Mouse (Mus musculus) cerebellum, adult 2 months (tissue): Measurements from ENCODE around the gene Nubpl.

Experiments
- CTCF ChIP-seq: fragments of 200-500 bp; IDR thresholded peaks from 2 replicates; pipeline ENCODE4 v1.5.1; 2011; ENCODE audit warnings: low read depth, mild to moderate bottlenecking, control low read depth, low read length, moderate library complexity, borderline replicate concordance; ENCODE audit not compliant: insufficient read depth
- POLR2A ChIP-seq: fragments of 200-500 bp; IDR thresholded peaks from 2 replicates; pipeline ENCODE4 v1.6.1; 2011; ENCODE audit warnings: low read length, control low read depth, borderline replicate concordance; ENCODE audit not compliant: insufficient read depth

DNA sequence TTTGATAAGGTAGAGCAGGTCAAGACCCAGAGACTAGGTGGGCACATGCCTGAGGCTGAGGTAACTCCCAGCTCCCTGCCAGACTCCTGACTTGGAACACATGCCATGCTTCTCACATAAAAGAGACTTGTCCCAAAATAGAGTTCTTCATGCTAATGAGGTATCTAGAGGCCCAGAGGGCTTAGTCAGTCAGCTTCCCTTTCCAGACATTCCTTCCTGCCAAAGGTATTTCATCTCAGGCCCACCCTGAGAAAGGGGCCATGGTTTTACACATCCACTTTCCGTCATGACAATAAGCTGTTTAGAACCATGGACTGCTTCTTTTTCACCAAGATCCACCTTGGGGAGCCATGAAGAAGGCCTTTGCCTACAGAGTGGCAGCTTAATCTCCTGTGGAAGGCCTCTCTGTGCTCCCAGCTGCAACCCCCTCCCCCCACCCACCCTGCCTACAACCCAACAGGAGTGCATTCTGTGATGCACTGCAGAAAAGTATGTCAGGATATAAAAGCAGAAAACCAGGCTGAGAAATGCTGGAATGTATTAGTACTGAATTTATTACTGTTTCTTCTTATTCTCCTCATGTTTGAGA lies 88.8 kb downstream of the Nubpl start:
- TF ChIP-seq POLR2A: no peak
- TF ChIP-seq CTCF: no peak
